Mouse (Mus musculus) stomach, postnatal 0 days (tissue): ENCODE measurements at regions not wholly inside any gene's neighbourhood (a gene's known extent, or its start where the extent isn't known, plus 50 kb on each side); places are given as distances from the start of the nearest gene placed in this dataset. TPM values are rescaled to one million over a fixed set of nuclear protein-coding genes. Genes with fewer than 3 reads are reported as not detected.

ENCODE experiments used
- ATAC-seq: fragments of 200-750 bp; cut with Nextera tagmentation; 2 replicates; pipeline ENCODE4 v1.8.0; 2017; ENCODE audit not compliant: low FRiP score, low TSS enrichment
- DNase-seq: peaks from one replicate; pipeline ENCODE4 v3.0.0-alpha.2; 2016; ENCODE audit warnings: low spot score
- H3K27ac ChIP-seq: fragments of 300-500 bp; sonication (generic); replicated peaks from 2 replicates; pipeline ENCODE4 v1.5.1; 2014; ENCODE audit warnings: mild to moderate bottlenecking, control low read depth
- H3K27me3 ChIP-seq: fragments of 300-500 bp; sonication (generic); 2 replicates; pipeline ENCODE4 v1.6.1; 2014; ENCODE audit warnings: low read length; ENCODE audit not compliant: control insufficient read depth, insufficient read depth
- H3K36me3 ChIP-seq: fragments of 300-500 bp; sonication (generic); 2 replicates; pipeline ENCODE4 v1.6.1; 2014; ENCODE audit warnings: low read length, mixed read lengths; ENCODE audit not compliant: control insufficient read depth, insufficient read depth
- H3K4me1 ChIP-seq: fragments of 300-500 bp; sonication (generic); replicated peaks from 2 replicates; pipeline ENCODE4 v1.6.1; 2014; ENCODE audit warnings: antibody characterized with exemption; ENCODE audit not compliant: control insufficient read depth, insufficient read depth
- H3K4me2 ChIP-seq: fragments of 300-500 bp; sonication (generic); replicated peaks from 2 replicates; pipeline ENCODE4 v1.6.1; 2014; ENCODE audit warnings: low read depth, mild to moderate bottlenecking, control low read depth, moderate library complexity
- H3K4me3 ChIP-seq: fragments of 300-500 bp; sonication (generic); 2 replicates; pipeline ENCODE4 v1.5.1; 2014; ENCODE audit warnings: low read depth, low read length, control low read depth
- H3K9ac ChIP-seq: fragments of 300-500 bp; sonication (generic); 2 replicates; pipeline ENCODE4 v1.6.1; 2014; ENCODE audit warnings: mild to moderate bottlenecking, low read length, control low read depth, mixed read lengths
- H3K9me3 ChIP-seq: fragments of 300-500 bp; sonication (generic); 2 replicates; pipeline ENCODE4 v1.6.1; 2016; ENCODE audit warnings: low read length; ENCODE audit not compliant: control insufficient read depth
- CTCF ChIP-seq: IDR thresholded peaks from 2 replicates; pipeline ENCODE4 v1.5.1; 2016; ENCODE audit warnings: antibody characterized with exemption, low read depth, mild to moderate bottlenecking, moderate library complexity
- EP300 ChIP-seq: optimal IDR thresholded peaks from 2 replicates; pipeline ENCODE3; 2016; ENCODE audit warnings: antibody characterized with exemption
- WGBS: fragments of 180-500 bp; shearing (Covaris S2); extraction: QIAGEN DNeasy Blood & Tissue Kit; methylation state at CpG from one replicate; pipeline ENCODE4 v1.1.7; 2014; 5-methylcytosine and 5-hydroxymethylcytosine counted together
- microRNA-seq: library from miRNA; unstranded; fragments of <30 nt; microRNA quantifications from one replicate; pipeline ENCODE4, GENCODE M21; 2016

DNA sequence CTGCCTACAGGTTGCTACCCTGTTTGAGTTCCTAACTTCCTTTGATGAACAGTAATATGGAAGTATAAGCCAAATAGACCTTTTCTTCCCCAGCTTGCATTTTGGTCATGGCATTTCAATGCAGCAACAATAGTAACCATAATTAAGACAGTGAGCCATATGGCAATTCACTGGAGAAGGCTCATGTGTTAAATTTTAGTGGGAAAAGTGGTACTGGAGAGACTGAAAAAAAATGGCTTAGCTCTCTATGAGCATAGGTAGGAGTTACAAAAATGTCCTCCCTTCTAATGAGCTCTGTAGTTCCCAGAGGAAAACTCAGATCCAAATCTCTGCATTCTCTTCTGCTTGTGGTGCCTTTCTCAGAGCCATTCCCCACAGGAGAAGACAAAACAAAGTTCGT, 70.1 kb upstream of the Pcsk5 start:
- Histone ChIP-seq H3K36me3 (no peaks in the 10 kb centered on the region), H3K9me3 (no peaks in the 10 kb centered on the region), H3K4me2 (no peak overlapping the region), H3K4me3 (no peak overlapping the region), H3K27ac (no peak overlapping the region), H3K4me1 (no peaks in the 10 kb centered on the region), H3K27me3 (no peaks in the 10 kb centered on the region), H3K9ac (no peak overlapping the region)
- DNase-seq, result no peak
- WGBS, result 62% methylated on average over 1 of the region's 1 CpGs
- no peak for ATAC-seq
- TF ChIP-seq CTCF (no peak), EP300 (no peak)

GRCm38 (mm10) chr19:17904120-17904519, 66.7 kb upstream of the Pcsk5 start:
- Histone ChIP-seq H3K4me1 (no peaks in the 10 kb centered on the region), H3K4me2 (no peak overlapping the region), H3K27ac (no peak overlapping the region), H3K4me3 (no peak overlapping the region), H3K9me3 (no peaks in the 10 kb centered on the region), H3K27me3 (no peaks in the 10 kb centered on the region), H3K9ac (no peak overlapping the region), H3K36me3 (no peaks in the 10 kb centered on the region)
- DNase-seq, result no peak
- TF ChIP-seq CTCF, result no peak
- TF ChIP-seq EP300, result no peak
- ATAC-seq, result no peak
- WGBS, result 84% methylated on average over 3 of the region's 3 CpGs

DNA sequence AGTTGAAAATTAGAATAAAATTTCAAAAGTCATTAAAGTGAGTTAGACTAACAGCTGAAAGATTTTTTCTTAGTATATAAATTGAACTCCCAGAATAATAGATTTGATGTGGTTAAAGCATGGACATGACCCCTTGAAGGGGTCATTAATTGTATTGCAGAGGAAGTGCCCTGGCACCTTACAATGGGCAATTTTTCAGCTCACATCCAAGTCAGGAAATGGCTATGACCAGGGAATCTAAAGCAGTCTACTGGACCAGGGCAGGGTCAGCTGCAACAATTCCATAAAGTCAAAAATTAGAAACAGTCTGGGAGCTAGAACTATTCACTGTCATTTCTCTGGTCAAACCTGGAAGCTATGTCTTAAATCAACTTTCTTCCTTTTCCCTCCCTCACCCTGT, 55.2 kb upstream of the Pcsk5 start:
- H3K27ac ChIP-seq, result no peak overlapping the region
- no peak overlapping the region for H3K4me3 ChIP-seq
- H3K4me2 ChIP-seq, result no peak overlapping the region
- ATAC-seq (no peak), DNase-seq (no peak)
- no peaks in the 10 kb centered on the region for H3K36me3 ChIP-seq
- no peaks in the 10 kb centered on the region for H3K4me1 ChIP-seq
- no peak overlapping the region for H3K9ac ChIP-seq
- no peak for TF ChIP-seq EP300
- no peak for TF ChIP-seq CTCF
- H3K9me3 ChIP-seq, result no peaks in the 10 kb centered on the region
- H3K27me3 ChIP-seq, result no peaks in the 10 kb centered on the region

Small RNAs in the stretch of these regions (microRNA-seq; reads per million reads assigned to microRNA genes)
- not detected for gene Gm23061
